Mouse (Mus musculus): ENCODE measurements around the gene Syt14. TPM values are rescaled to one million over a fixed set of nuclear protein-coding genes. Genes with fewer than 3 reads are reported as not detected.
A peak's percentile ranks its signal among the peaks of the same experiment; 100 is the strongest.

Gene Syt14
- polyA plus RNA-seq (2012; rRNA removed), result 6.3 and 6.5 TPM in 2 replicates

- peak in 1 of 2 experiments; percentile 65 for DNase-seq (ENCODE audit: extremely low spot score in 1 of 2, low spot score in 1 of 2)
Observed at GRCm38 (mm10) chr1:193035371-193036238, at the start of gene Syt14. Gene Syt14 (minus strand): TSS chr1:193035775.

DNA sequence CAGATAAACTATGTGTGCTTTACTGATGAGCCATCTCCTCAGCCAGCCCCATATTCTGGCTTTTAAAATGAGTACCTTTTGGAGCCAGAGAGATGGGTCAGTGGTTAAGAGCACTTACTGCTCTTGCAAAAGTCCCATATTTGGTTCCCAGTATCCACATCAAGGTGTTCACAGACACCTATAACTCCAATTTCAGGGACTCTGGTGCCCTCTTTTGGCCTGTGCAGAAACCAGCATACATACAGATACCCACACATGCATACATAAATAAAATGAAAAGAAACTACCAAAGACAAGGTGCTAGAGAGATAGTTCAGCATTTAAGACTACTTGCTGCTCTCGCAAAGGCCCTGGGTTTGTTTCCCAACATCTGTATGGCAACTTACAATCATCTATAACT is 48.4 kb upstream of the Syt14 start:
- DNase-seq (ENCODE audit: extremely low spot score in 1 of 2, low spot score in 1 of 2), result no peak

- no peak for DNase-seq (ENCODE audit: extremely low spot score in 1 of 2, low spot score in 1 of 2)
Observed at GRCm38 (mm10) chr1:193083051-193083450, 47.5 kb upstream of the Syt14 start.

- DNase-seq (ENCODE audit: extremely low spot score in 1 of 2, low spot score in 1 of 2), result no peak
Observed at GRCm38 (mm10) chr1:193082311-193082921, 46.8 kb upstream of the Syt14 start.

DNA sequence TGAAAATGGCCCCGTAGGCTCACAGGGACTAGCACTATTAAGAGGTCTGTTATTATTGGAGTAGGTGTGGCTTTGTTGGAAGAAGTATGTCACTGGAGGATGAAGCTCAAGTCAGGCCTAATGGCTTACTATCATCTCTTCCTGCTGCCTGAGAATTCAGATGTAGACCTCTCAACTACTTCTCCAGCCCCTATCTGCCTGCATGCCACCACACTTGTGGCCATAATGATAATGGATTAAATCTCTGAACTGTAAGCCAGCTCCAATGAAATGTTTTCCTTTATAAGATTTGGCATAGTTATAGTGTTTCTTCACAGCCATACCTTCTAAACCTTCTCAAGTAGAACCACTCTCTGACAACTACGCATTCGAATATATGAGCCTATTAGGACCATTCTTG is 27.0 kb upstream of the Syt14 start:
- DNase-seq (ENCODE audit: extremely low spot score in 1 of 2, low spot score in 1 of 2), result no peak

- no peak for DNase-seq (ENCODE audit: extremely low spot score in 1 of 2, low spot score in 1 of 2)
Observed at GRCm38 (mm10) chr1:193060167-193060566, 24.6 kb upstream of the Syt14 start.

GRCm38 (mm10) chr1:193059596-193059995 is 24.0 kb upstream of the Syt14 start:
- peak in 1 of 2 experiments; percentile 55 for DNase-seq (ENCODE audit: extremely low spot score in 1 of 2, low spot score in 1 of 2)

DNA sequence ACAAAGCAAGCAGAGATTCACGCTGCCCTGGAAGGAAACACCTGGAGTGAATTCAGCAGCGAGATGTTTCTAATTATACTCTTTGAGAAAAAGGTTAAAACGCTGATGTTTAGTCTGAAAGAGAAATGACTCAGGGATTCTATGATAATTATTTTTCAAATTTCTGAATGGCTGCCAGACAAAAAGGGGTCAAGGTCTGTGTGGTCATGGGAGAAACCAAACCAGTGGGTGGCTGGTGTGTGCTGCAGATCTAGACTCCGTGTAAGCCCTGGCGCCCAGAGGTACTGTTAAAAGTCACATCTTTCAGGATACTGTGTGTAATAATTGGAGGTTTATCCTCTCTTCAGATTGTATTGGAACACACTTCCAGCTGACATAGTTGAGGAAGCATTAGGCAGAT is 18.8 kb upstream of the Syt14 start:
- DNase-seq (ENCODE audit: extremely low spot score in 1 of 2, low spot score in 1 of 2), result no peak

- DNase-seq (ENCODE audit: extremely low spot score in 1 of 2, low spot score in 1 of 2), result no peak
Observed at GRCm38 (mm10) chr1:193053065-193053464, 17.5 kb upstream of the Syt14 start.

DNA sequence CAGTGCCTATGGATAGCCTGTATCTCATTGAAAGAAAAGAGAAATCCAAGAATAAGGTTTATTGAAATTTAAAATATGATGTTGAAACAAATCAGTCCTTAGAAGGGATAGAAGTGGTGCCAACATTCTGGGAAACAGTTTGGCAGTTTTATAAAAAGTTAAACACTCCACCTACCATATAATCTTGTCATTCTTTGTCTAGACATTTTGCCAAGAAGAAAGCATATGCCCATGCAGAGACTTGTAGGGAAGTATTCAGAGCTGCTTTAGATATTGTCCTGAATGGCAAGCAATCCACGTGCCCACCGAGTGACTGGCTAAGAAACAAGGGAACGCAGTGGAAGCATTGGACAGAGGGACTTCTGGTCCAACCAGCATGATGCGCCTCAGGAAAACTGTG is 12.0 kb upstream of the Syt14 start:
- DNase-seq (ENCODE audit: extremely low spot score in 1 of 2, low spot score in 1 of 2), result peak in 1 of 2 experiments; percentile 60

DNA sequence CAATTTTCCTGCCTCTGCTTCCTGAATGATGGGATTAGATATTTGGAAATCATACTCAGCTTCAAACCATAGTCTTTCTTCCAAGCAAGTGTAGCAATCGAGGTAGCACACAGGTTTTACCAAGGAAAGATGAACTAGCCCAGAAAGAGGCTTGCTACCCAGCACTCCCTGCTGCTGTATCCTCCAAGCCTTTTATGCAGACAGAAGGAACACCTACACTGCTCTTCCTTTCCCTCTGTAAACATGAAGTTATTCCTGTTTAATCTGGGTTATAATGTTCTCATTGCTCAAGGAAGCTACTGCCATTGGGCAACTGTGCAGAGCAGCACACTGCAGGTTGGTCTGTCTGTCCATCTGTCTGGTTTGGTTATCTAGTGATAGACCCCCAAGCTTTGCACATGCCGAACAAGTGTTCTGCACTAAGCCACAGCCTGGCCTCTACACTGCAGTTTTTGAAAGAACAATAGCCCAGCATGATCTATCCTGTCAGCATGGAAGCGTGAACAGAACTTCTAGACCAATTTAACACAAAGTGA is 7.3 kb upstream of the Syt14 start:
- peak in 1 of 2 experiments; percentile 21 for DNase-seq (ENCODE audit: extremely low spot score in 1 of 2, low spot score in 1 of 2)

DNA sequence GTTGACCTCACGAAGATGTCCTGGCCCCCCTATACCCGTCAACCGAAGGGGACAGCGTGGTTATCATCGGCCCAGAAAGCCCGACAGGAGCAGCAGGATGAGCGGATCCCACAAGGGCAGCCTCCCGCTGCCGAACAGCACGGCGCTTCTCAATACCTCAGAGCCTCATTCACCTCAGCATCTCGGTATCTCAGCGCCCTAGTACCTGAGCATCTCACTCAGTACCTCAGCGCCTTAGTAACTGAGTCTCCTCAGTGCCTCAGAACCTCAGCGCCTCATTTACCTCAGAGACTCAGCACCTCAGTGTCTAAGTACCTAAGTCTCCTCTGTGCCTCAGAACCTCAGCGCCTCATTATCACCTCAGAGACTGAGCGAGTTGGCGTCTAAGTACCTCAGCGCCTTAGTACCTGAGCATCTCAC is 614 bp downstream of the Syt14 start:
- peak in 1 of 2 experiments; percentile 14 for DNase-seq (ENCODE audit: extremely low spot score in 1 of 2, low spot score in 1 of 2)

DNA sequence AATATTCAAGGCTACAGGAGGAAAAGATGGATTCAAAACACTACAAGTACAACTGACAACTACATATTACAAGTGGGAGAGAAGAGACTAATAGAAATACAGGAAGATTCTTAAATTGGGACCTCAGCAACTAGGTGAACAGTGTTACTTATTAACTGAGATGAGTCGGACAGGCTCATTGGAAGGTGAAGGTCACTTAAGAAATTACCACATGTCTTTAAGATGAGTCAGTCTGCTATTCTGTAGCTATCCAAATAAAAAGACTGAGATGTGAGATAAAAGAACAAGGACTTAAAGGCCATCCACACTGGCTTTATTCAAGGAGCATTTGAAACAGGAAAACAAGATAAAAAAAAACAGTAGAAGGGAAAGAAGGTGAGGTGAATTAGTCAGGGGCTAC is 11.3 kb downstream of the Syt14 start:
- DNase-seq (ENCODE audit: extremely low spot score in 1 of 2, low spot score in 1 of 2), result no peak

DNA sequence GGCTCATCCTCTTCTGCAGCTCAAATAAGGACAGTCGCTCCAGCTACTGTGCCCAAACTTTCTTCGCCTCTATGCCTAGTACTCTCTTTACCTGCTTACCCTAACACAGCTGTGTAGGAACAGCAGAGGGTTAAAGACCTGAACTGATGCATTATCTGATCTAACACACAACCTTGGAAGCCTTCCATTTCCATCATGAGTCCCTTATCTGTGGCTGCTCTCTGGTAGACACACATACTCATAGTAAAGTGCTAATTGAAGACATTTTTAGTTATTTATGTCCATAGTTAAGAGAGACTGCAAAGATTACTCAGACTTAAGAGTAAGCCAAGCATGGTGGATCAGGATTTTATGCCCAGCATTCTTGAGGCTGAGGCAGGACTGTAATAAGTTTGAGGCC is 23.2 kb downstream of the Syt14 start:
- no peak for DNase-seq (ENCODE audit: extremely low spot score in 1 of 2, low spot score in 1 of 2)

DNA sequence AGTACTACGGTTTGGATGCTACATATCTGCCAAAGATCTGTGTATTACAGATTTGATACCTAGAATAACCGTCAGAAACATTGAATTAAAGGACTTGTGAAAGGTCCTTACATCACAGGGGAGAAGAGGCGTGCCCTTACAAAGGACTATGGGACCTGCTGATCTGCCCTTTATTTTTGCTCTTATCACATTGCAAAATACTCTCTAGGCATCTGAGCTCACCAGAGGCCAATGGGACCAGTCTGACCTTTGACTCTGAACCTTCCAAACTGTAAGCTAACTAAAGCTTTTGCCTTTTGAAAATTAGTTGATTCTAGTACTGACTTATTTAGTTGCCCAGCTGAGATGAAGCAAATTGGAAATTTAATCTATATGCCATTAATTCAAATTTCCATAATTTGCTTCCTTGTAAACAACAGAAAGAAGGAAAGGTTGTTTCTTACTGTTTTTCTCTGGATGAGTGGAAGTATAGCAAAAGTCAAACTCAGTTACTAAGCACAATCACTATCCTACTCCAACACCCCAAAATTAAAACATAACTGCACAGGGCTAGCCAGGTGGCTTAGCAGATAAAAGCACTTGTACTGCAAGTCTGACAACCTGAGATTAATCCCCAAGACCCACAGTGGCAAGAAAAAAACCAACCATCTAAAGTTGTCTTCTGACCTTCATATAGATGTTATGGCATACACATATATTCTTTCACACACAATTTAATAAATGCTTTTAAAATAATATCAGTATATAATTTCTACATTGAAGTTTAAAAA is 24.4 kb downstream of the Syt14 start:
- DNase-seq (ENCODE audit: extremely low spot score in 1 of 2, low spot score in 1 of 2), result no peak

- DNase-seq (ENCODE audit: extremely low spot score in 1 of 2, low spot score in 1 of 2), result no peak
Observed at GRCm38 (mm10) chr1:193004581-193004980, 31.0 kb downstream of the Syt14 start.

GRCm38 (mm10) chr1:193003953-193004352 is 31.6 kb downstream of the Syt14 start:
- DNase-seq (ENCODE audit: extremely low spot score in 1 of 2, low spot score in 1 of 2), result peak in 1 of 2 experiments; percentile 38

DNA sequence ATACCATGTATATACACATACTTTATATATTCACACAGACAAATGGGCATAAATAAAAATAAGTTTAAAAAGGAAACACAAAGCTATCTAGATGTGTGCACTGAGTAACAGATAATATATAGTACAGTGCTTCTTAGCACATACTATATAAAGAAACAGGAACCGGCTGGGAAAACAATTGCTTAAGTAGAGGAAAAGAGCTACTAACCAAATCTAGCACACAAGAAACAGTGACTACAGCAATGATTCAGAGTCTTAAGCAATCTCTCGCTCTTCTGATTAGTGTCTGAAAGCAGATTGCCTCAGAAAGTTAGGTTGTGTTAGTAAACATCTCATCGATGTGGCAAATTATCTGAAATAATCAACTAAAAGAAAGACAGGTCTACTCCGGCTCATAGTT is 33.3 kb downstream of the Syt14 start:
- DNase-seq (ENCODE audit: extremely low spot score in 1 of 2, low spot score in 1 of 2), result no peak

- no peak for DNase-seq (ENCODE audit: extremely low spot score in 1 of 2, low spot score in 1 of 2)
Observed at GRCm38 (mm10) chr1:193001587-193001986, 34.0 kb downstream of the Syt14 start.

DNA sequence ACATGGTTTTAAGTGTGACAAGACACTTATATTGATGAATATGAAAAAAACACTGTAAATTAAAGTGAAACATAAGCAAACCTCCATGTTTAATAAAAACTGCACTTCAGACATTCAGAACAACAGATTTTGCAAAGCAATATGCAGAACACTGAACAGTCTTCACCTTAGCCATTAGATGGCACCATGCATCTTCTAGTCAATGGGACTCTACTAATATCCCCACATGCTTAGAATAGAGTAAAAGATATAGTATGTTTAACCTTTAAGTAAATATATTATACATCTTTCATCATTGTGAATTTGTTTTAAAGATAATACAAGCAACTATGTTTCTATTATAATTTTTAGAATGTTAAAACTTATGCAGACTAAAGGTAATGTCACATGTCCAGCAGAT is 34.7 kb downstream of the Syt14 start:
- peak in 1 of 2 experiments; percentile 35 for DNase-seq (ENCODE audit: extremely low spot score in 1 of 2, low spot score in 1 of 2)

Data from frontal cortex, adult 2 months (tissue).